Mouse (Mus musculus) forelimb bud, embryonic 11.5 days (tissue): ENCODE results near the gene Mab21l2.

ENCODE experiments used
- DNase-seq: peaks from one replicate; pipeline ENCODE4 v3.0.0-alpha.2; 2012; ENCODE audit warnings: low read depth, low spot score

Gene Mab21l2

DNA sequence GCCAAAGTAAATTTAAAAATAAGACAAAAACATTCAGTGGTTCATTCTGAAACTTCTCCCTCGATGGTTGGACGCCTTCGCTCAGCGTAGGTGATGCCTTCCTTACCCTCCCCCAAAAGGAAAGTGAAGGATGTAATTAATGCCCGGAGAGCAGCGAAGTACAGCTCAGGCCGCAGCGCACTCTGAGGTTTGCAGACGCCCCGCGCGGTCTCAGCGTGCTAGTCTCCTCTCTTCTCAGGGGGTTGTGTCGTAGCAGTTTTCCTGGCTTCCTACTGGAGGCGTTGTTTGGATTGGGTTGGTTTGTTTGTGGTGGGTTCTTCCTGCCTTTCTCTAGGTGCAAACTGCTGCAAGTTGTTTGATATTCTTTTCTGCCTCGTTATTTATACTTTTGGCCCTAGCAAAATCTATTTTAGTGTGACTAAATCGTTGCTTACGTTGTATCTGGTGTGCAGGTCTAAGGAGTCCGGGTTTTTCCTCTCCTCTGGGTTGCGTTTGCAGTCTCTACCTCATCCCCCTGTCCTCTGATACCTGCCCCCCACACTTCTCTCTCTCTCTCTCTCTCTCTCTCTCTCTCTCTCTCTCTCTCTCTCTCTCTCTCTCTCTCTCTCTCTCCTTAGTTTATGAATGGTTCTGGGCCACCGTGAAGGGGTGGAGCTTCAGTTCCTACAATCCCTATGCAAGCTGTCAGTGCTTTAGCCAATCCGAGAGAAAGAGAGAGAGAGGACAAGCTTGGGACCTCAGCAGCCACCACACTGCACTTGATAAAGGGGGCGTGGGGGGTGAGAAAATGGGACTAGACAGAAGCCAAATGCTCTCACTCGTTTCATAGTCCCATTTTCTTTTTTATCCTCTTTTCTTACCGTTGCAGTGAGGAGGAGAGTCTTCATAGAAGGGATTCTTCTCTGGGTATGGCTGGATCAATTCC lies at the start of gene Mab21l2:
Mab21l2 (minus strand) TSS at position 539 of the 925 bp plus-strand sequence.
- DNase-seq: peak; percentile 85

DNA sequence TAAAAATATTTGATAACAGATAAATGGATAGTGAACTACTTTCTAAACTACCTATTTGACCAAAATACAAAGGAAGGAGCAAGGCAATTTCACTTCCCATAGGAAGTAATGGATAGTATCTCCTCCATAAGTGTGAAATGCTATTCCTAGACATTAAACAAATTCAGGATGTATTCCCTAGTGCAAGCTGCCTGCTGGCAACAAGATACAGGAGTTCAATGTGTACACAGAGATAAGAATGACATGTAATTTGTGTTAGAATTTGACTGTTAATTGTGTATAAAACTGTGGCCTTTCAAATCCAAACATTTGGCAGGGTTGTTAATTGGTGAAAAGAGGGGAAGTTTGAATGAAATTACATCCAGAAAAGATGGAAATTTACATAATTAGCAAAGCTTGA lies 26.9 kb upstream of the Mab21l2 start:
- DNase-seq: no peak

DNA sequence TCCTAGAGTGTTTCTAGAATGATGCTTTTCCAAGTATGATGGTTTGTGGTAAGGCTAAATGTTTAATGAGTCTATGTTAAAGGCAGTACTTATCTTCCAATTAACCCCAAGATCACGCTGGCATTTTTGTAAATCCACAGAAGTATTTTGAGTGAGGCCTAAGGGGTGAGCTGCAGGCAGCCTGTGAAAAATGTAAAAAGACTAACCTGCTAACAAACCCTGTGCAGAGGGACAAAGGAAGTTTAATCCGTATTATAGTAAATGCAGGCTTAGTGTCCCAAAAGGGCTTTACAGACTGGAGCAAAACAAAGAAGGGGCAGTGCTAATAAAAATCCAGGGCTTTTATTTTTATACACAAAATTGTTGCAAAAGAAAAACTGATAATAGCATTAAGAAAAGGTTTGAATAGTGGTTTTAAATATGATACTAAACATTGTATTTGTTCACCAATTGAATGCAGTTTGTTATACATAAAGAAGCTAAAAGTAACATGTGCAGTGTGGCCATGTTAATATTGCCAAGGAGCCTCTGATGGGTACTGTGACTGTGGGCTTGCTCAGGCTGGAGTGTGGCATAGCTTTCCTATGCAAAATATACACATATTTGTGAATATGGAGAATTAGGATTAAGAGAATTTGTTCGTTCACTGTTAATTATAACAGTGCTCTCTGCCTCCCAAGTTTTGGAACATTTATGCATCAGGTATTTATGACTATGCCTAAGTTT lies 24.3 kb upstream of the Mab21l2 start:
- no peak for DNase-seq

DNA sequence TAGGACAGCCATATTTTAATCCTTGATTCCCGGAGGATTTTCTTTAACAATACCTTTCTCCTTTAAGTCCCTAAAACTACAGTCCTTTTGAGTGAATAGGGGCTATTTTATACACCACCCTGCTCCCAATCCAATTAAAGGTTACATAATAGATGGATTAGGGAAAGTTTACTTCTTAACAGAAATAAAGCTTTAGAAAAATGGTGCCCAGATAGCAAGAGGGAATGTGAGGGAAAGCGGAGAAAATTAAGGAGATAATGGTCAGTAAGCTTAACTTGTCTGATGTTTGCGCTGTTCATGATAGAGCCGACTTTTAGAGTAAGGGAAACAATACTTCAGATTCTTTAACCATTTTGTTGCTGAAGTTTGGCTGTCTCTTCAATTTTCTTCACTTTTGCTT lies 23.1 kb upstream of the Mab21l2 start:
- DNase-seq: no peak

DNA sequence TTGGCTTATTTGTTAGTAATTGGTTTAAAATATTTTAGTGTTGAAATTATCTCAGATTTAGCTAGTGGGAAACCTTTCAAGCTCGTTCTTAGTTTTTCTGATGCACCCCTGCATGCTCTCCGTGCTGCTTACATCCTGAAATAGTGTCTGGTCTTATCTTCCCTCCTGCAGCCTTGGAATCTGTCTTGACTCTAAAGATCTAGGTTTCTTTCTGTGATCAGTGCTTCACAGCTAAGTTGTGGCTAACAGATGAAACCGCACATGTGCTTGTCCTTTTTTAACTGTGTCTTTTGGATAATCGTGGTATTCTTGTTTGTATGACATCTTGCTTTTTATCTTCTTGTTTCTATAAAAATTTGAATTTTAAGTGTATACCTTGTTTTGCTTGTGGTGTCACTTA lies 18.9 kb upstream of the Mab21l2 start:
- DNase-seq: no peak

DNA sequence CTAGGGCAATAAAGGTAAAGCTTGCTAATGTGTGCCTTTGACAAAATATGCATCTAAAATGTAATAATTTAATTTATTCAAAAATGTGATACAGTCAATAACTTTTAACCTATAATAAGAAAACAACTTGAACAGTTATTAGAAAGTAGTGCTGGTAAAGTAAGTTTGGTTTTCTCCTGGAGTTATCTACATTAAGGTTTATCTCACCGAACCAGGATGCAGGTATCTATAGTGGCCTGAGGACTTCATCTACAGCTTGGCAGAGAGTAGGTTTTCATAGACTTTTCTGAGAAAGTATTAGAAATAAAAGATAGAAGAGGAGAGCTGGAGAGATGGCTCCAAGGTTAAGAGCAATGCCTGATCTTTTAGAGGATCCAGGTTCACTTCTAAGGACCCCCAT lies 13.0 kb upstream of the Mab21l2 start:
- DNase-seq: no peak

DNA sequence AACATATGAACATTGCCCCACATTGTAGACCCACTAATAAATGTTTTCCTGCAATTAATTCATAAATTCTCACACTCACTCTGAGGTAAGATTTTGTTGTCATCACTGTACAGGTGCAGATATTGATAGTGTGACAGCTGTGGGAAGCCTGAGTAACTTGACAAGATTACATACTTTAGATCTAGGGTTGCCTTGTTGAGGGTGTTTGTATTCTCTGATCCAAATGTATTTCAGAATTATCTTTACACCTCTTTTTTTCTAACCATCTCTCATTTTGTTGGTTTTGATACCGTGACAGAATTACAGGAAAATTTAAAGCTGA lies 12.6 kb upstream of the Mab21l2 start:
- DNase-seq: no peak

DNA sequence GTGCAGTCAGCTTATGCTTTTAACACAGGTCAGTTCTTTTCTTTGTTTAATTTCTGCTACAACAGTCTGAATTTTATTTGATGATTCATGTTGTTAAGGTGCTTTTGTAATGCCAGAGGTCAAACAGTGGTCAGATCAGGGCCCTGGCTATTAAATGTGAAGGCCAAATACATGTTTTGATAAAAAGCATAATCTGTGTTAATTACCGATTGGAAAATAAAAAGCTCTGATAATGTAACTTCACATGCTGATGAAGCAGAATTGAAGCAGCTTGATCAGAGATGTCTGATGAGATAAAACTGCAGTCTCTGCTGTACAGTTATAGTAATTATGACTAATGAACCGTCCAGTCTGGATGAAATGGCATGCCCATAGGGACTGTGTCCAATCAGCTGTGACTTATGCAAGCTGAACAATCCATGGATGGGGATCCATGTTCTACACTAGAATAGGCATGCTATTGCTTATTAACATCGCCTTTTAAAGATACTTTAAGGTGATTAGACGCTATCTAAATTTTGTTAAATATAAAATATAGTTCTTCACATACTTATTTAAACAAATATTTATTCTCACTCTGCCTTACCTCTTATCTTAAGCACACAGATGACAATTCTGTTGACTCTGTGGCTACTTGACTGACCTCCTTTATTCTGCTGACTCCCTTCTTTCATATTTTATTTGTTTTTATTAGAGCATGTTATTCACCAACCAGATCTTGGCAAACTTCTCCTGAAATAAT lies 12.0 kb upstream of the Mab21l2 start:
- no peak for DNase-seq

DNA sequence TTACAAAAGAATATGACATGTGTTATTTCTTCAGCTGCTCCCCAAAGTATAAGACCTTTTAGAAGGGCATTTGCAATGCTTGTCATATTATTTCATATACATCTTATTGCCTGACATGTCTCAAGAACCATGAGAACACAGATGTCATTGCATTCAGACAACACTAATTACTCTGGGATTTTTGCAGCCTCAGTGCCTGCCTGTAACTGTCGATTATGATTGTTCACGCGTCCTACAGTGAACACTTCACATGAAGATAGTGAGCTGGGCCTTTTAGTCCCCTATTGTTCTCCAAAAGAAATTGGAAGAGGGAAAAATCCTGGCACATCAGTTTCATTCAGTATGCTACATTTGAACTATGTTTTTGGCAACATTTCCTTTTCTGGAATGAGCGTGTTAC lies 11.2 kb upstream of the Mab21l2 start:
- DNase-seq: no peak

DNA sequence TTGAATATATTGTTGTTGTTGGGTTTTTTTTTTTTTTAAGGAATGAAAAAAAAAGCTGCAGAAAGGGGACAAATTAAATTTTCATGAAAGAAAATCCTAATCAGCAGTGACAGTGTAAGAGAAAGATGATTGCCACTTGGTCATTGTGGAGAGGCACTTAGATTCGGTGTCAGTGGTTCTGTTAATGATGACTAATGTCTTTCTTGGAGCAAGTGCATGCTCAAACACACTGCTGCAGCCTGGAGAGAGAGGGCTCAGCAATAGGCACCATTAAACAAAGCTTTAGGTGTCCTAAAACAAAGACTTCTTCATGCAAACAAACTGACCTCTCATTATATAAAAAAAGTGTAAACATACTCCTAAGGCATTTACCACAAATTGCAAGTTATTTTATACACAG lies 10.5 kb upstream of the Mab21l2 start:
- DNase-seq: no peak

DNA sequence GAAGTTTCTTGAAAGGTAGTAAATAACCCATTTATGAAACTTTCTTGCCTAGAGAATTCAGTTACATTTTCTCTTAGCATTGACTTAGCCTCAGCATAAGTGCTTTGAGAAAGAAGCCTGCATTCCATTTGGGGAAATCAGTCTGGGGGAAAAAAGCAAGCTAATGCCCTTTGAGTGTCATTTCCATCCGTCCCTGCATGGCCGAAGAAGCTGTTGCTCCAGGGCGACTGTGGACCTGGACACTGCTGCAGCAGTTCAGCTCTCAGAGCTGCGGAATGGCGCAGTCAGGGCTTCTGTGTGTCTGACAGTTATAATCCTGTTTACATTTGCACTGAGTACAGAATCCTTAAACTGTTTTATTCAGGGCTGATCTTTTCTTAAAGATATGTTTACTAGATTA lies 3.7 kb upstream of the Mab21l2 start:
- DNase-seq: no peak

DNA sequence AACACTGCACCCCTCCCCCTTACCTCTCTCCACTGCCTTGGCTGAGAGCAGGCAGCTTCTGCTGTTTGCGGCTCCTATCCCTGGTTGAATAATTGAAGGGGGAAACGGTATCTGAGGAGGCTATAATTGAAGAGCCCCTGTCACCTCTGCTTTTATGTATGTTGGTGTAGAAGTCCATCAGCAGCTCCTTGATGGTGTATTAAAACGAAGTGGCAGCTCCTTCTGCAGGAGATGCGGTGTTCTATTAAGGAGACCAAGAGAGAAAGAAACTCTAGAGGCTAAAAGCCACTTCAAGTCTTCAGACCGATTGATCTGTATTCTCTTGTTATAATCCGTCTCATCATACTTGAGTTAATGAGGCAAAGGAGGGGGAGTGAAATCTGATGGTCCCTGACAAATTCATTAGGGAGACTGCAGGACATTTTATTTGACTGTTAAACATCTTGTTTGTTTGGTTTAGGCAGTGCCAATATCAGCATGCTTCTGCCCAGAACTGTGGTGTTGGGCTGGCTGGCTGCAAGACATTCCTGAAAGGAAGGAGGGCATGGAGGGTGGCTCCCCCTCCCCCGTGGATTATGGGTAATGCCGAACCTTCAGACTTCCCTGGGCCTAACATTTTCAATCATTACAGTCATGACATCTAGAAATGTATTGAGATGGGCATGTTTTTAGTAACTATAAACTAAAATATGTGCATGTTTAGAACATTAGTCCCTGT lies 2.7 kb upstream of the Mab21l2 start:
- no peak for DNase-seq

DNA sequence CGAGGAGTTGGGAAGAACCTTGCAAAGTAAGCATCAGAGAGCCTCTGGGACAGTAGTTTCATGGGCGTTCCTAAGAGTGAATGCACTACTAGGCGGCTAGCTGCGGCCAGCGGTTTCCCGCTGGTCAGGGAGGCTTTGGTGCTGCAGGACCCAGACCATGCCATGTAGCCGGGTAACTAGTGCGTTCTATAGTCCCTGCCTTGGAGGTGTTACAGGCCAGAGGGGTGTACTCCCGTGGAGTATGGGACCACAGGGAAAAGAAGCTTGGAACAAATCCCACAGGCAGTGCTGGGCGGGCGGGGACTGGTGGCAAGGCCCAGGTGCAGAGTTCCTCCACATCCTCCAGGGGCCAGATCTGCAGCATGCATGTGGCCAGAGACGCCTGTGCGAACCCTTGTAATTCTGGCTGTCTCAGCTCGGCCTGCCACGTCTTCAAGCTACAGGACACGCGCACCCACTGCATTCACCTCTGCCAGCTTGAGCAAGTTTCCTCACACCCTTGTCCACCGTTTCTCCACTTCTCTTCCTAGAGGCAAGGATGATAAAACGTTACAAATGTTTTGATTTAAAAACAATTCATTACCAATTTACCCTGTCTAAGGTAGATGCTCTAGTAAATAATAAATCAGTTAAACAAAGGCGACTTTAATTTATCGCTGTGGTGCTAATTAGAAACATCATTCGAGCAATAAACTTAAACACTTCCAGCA lies 2.0 kb upstream of the Mab21l2 start:
- peak; percentile 81 for DNase-seq

DNA sequence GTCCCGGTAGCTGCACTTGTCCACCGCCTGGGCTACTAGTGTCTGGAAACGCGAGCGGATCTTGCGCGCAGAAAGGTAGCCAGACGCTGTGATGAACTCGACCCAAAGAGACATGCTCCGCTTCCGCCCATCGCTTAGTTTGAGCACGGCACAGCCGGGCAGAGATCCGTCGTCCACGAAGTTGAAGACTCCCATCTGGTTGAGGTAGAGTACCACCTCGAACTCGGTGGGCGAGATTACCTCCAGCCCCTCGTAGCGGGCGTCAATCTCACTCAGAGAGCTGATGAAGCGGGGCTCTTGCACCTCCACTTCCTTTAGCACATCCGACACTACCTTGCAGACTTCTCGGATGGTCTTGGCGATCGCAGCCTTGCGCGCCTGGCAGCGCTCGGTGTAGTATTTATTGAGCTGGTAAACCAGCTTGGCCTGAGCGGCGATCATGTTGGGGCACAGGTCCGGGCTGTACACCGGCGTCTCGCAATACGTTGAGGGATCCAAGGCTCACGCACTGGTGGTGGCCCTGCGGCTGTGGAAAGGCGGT lies 1.1 kb downstream of the Mab21l2 start:
- DNase-seq: no peak

DNA sequence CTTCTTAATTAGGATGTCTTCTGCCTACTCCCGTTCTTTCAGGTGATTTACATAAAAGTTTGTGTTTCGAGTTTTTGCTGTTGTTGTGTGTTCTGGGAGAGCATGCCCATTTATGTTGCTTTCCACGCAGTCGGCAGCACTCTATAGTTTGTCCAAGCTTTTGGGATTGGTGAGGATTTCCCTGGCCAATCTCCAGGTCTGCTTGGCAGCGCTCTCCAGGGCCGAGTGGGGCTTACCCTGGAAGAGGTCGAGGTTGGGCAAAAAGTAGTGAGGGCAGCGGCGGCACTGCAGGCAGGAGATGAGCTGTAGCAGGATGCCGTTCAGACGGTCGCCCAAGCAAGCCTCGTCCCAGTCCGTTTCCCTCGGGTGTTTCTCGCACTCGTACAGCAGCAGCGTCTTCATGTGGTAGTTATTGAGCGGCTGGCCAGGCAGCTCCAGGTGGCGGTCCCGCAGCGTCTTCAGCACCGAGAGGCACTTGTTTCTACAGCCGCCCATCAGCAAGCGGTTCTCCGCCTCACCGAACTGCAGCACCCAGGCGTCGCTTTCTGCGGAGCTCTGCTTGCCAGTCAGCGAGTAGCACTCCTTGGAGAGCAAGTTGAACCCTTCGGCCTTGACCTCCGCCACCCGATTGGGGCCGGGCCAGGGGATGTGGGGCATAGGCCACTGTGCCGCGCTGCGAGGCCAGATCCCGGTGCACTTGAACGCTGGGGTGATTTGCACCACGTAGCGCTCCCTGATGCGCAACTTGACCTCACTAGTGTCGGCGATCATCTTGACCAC lies 1.8 kb downstream of the Mab21l2 start:
- DNase-seq: no peak

DNA sequence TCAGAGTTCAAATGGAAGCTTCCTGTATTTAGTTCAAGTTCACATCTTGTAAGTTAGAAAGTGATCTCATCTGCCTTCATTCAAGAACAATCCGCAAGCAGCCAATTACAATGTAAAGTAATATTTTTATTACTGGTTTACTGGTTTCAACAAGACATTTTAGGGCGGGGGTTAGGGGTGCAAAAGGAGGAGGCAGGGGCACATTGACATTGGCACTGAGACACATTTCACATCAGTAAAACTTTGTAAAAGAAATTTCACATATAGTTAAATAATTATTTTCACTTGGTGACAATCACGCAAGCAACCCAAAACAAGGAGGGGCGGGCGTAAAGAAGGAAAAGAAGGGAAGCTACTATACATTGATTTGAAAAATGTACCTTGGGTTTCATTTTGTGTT lies 2.5 kb downstream of the Mab21l2 start:
- no peak for DNase-seq

DNA sequence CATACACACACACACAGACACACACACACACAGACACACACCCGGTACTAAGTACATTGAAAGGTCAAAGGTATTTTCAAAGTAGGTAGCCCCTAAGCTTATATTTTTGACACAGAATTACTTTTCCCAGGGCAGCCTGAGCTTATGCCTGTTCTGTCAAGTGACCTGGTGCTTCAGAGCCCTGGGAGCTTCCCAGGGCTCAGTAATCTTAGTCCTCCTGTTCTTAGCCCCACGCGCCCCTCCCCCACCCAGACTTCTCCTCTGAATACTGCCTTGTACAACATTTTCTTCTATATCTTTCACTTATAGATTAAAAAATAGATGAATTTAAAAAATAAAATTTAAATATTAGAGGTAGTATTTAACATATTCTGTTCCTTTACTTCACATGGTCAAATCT lies 3.6 kb downstream of the Mab21l2 start:
- DNase-seq: peak; percentile 70

DNA sequence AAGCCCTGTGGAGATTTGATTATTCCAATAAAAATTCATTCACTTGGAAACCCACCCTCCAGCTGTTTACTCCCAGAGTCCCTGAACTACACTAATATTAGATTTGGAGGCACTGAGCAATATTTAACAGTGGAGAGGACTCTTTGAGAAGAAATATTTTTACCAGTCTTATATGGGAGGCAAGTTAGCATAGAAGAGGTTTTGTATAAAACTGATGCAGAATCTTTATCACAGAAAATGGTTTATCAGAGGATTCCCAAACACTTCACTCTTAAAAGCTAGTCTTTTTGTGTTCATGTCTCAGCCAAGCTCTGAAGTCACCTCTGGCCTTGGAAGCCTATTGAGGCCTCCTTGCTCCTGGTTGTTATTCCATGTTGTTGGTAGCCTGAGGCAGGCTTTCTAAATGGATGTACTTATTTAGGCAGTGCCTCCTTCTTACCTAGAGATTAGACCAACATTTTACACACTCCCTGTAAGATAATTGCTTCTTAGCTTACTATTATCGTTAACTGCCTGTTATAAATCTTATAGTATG lies 6.5 kb downstream of the Mab21l2 start:
- DNase-seq: no peak

DNA sequence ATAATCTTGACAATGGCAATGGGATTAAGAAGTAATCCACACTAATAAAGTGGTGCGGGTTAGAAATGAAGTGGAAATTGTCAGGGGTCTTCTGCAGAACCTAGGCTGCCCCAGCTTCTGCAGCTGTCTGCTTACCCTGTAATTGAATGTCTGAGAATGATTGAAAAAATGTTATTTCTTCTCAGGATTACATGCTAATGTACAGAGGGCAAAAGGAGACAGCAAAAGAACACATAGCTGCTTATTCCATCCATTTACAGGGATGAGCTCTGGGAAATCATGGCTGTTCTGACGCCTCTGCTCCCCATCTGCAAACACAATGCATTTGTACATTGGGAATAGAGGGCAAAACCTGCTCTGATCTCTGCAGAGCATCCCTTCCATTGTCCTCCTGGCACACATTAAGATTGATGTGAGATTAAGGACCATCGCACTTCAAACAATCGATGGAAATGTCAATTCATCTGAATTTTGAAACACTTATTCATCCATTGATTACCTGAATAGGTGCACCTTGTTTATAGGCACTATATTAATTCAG lies 7.3 kb downstream of the Mab21l2 start:
- no peak for DNase-seq
